Mouse (Mus musculus) heart, embryonic 12.5 days (tissue): ENCODE results near the gene C130026I21Rik. TPM values are rescaled to one million over a fixed set of nuclear protein-coding genes. Genes with fewer than 3 reads are reported as not detected.
"Not testable (repeated sequence)": the region's sequence is repeated elsewhere in the genome, so short reads cannot be mapped to it uniquely, and the experiment has no call there.

Experiments used
- ATAC-seq: fragments of 200-750 bp; cut with Nextera tagmentation; 2 replicates; pipeline ENCODE4 v1.8.0; 2017; ENCODE audit warnings: moderate TSS enrichment, moderate library complexity; ENCODE audit not compliant: insufficient number of reproducible peaks, low FRiP score
- H3K27ac ChIP-seq: fragments of 300-500 bp; sonication (generic); 2 replicates; pipeline ENCODE4 v1.5.1; 2016; ENCODE audit warnings: mild to moderate bottlenecking, moderate library complexity; ENCODE audit not compliant: poor library complexity, severe bottlenecking
- H3K27me3 ChIP-seq: fragments of 300-500 bp; sonication (generic); replicated peaks from 2 replicates; pipeline ENCODE4 v1.6.1; 2016; ENCODE audit warnings: mild to moderate bottlenecking, moderate library complexity
- H3K36me3 ChIP-seq: fragments of 300-500 bp; sonication (generic); 2 replicates; pipeline ENCODE4 v1.6.1; 2016; ENCODE audit warnings: mild to moderate bottlenecking, moderate library complexity
- H3K4me1 ChIP-seq: fragments of 300-500 bp; sonication (generic); replicated peaks from 2 replicates; pipeline ENCODE4 v1.6.1; 2016; ENCODE audit warnings: mild to moderate bottlenecking
- H3K4me2 ChIP-seq: fragments of 300-500 bp; sonication (generic); 2 replicates; pipeline ENCODE4 v1.6.1; 2016; ENCODE audit warnings: mild to moderate bottlenecking, moderate library complexity
- H3K4me3 ChIP-seq: fragments of 300-500 bp; sonication (generic); 2 replicates; pipeline ENCODE4 v1.5.1; 2016; ENCODE audit warnings: mild to moderate bottlenecking
- H3K9ac ChIP-seq: fragments of 300-500 bp; sonication (generic); 2 replicates; pipeline ENCODE4 v1.6.1; 2016; ENCODE audit warnings: mild to moderate bottlenecking, moderate library complexity
- H3K9me3 ChIP-seq: fragments of 300-500 bp; sonication (generic); replicated peaks from 2 replicates; pipeline ENCODE4 v1.6.1; 2016; ENCODE audit warnings: mild to moderate bottlenecking, moderate library complexity
- WGBS: fragments of 180-500 bp; shearing (Covaris S2); methylation state at CpG from one replicate; pipeline ENCODE4 v1.1.7; 2016; 5-methylcytosine and 5-hydroxymethylcytosine counted together
- microRNA-seq: library from miRNA; unstranded; fragments of <30 nt; microRNA quantifications from one replicate; pipeline ENCODE4, GENCODE M21; 2017
- polyA plus RNA-seq: library from polyadenylated mRNA; unstranded; fragments of >200 nt; fragmentation: Nextera tagmentation; extraction: Ambion mirVana; gene quantifications from 2 replicates; pipeline ENCODE4 v1.2.1, GENCODE M21; 2016

The C130026I21Rik gene
- polyA plus RNA-seq, 1 experiment from 2014 or later = not detected

DNA sequence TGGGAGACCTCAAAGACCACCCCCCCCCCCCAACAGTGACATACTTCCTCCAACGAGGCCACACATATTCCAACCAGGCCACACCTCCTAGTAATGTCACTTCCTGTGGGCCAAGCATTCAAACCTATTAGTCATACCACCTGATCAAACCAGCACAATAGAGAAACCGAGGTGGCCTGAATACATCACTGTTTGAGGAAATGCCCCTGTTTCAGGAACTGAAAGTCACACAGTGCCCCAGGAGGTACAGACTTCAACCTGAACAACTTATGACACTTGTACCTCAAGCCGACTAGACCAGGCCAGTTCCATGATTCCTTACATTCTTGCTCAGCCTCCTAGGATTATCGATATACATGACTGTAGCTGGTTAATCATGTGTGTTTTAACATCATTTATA, 312.7 kb downstream of the C130026I21Rik start:
- not testable (repeated sequence) for H3K9ac ChIP-seq, H3K36me3 ChIP-seq, H3K9me3 ChIP-seq, H3K4me3 ChIP-seq, H3K4me1 ChIP-seq, ATAC-seq, H3K4me2 ChIP-seq, H3K27ac ChIP-seq, H3K27me3 ChIP-seq
- WGBS = 70% methylated on average over 4 of the region's 4 CpGs

DNA sequence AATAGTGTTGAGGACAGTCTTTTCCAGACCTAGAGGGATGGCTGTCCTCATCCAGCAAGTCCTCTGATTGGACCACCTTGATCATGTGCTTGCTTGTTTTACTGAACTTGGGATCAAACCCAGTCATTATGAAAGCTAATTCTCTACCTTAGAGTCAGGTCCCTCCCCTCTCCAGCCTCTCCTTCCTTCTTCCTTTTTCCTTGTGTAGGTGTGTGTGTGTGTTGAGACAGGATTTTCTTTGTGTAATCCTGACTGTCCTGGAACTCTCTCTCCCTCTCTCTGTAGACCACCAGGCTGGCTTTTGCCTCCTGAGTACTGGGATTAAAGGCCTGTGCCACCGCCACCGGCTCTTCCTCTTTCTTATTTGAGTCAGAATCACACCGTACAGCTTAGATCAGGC, 313.6 kb downstream of the C130026I21Rik start:
- H3K36me3 ChIP-seq, H3K4me2 ChIP-seq, H3K4me1 ChIP-seq, H3K27ac ChIP-seq, H3K4me3 ChIP-seq, H3K9me3 ChIP-seq, H3K27me3 ChIP-seq, H3K9ac ChIP-seq, ATAC-seq: not testable (repeated sequence)
- WGBS = 84% methylated on average over 3 of the region's 3 CpGs

DNA sequence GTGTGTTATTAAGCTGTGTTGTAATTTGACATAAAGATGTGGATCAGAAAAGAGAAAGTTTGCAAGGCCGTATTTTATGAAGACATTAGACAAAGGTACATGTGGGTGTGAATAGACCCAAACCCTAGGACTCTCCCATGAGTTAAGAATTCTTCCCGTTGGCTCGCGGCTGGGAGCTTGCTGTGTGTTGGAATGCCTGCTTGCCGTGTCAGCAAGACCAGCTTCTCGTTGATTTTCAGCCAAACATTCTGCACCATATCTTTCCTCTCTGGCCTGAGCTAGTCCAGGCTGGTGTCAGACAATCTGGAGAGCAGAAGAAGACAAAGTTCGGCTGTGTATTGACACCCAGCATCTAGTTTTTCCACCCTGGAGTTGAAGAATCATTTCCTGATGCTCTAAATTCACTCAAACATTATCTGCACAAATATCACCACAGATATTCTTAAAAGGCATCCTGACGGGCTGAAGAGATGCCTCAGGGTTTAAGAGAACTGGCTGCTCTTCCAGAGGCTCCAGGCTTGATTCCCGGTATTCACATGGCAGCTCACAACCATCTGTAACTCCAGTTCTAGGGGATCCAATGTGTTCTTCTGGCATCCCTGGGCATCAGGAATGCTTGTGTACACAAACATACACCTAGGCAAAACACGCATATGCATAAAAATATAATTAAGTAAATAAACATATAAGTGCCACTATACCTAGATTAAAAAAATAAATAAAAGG, 317.7 kb downstream of the C130026I21Rik start:
- Histone ChIP-seq H3K4me3 (no peak overlapping the region), H3K27ac (no peak overlapping the region), H3K36me3 (no peaks in the 10 kb centered on the region), H3K4me1 (no peaks in the 10 kb centered on the region), H3K9me3 (peaks cover 4% of the 10 kb centered on the region; the same call in 1 of the 2 replicates), H3K4me2 (no peak overlapping the region), H3K27me3 (no peaks in the 10 kb centered on the region), H3K9ac (no peak overlapping the region)
- ATAC-seq = no peak
- 67% methylated on average over 10 of the region's 10 CpGs for WGBS

DNA sequence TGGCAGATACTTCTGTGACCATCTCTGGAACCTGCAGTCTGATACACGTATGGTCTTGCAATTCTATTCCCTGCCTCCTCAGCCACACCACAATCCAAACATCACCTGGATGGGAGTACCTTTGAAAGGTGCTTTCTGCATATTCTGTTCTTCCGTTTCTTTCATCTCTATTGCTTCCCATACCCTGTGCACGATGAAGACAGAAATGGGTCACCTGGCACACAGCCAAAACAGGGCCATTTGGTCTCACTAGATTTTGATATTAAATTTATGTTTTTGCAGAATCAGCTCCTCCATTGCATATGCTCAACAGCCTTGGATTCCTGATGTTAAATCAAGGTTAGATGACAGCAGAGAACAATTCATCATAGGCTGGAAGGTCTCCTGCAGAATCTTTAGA, 318.8 kb downstream of the C130026I21Rik start:
- 83% methylated on average over 3 of the region's 3 CpGs for WGBS
- Histone ChIP-seq H3K9me3 (peaks cover under 1% of the 10 kb centered on the region; the same call in 1 of the 2 replicates), H3K4me3 (no peak overlapping the region), H3K9ac (no peak overlapping the region), H3K4me1 (no peaks in the 10 kb centered on the region), H3K4me2 (no peak overlapping the region), H3K27me3 (no peaks in the 10 kb centered on the region), H3K36me3 (no peaks in the 10 kb centered on the region), H3K27ac (no peak overlapping the region)
- ATAC-seq = no peak

DNA sequence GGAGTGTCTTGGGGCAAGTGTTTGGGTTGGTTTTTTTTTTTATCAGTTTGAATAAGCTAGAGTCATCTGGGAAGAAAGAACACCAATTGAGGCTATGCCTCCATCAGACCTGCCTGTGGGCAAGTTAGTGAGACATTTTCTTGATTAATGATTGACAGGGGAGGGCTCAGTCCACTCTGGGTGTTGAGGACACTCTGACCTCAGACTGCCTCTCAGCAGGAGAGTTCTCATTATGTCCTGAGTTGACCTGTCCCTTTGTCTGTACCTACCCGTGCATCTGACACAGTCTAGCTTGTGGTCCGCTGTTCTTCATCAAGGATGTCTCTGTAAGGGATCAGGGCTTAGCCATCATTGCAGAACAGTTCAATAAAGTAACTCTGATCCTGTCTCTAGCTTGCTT, 323.0 kb downstream of the C130026I21Rik start:
- 76% methylated on average over 2 of the region's 2 CpGs for WGBS

DNA sequence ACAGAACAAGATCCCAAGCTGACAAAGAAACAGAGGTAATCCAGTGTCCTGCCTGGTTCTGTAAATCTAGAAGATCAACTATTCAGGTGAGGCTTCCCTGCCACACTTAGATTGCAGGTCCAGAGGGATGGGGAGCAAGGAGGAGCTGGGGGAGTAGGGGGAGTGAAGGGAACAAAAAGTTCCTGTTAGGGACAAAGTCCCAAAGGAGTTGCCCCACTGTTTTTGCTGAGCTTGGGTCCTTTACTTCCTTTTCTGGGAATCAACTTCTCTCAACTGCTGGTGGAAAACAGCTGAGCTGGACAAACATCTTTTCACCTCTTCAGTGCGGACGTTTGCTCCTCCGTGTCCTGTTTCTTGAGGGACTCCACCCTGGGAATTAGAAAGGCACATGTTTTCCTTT, 324.4 kb downstream of the C130026I21Rik start:
- H3K9me3 ChIP-seq = no peaks in the 10 kb centered on the region; the same call in 1 of the 2 replicates
- no peak overlapping the region for H3K27ac ChIP-seq
- ATAC-seq = no peak
- H3K36me3 ChIP-seq = no peaks in the 10 kb centered on the region
- no peak overlapping the region for H3K9ac ChIP-seq
- no peak overlapping the region for H3K4me2 ChIP-seq
- WGBS = 81% methylated on average over 3 of the region's 3 CpGs
- H3K4me1 ChIP-seq = no peaks in the 10 kb centered on the region
- H3K4me3 ChIP-seq = no peak overlapping the region
- no peaks in the 10 kb centered on the region for H3K27me3 ChIP-seq

More for the DNA sequence above, 323.0 kb downstream of the C130026I21Rik start:
- no peaks in the 10 kb centered on the region for H3K27me3 ChIP-seq
- no peak for ATAC-seq
- H3K4me3 ChIP-seq = no peak overlapping the region
- no peaks in the 10 kb centered on the region; the same call in 1 of the 2 replicates for H3K9me3 ChIP-seq
- no peak overlapping the region for H3K4me2 ChIP-seq
- no peaks in the 10 kb centered on the region for H3K36me3 ChIP-seq
- no peaks in the 10 kb centered on the region for H3K4me1 ChIP-seq
- H3K27ac ChIP-seq = no peak overlapping the region
- no peak overlapping the region for H3K9ac ChIP-seq

DNA sequence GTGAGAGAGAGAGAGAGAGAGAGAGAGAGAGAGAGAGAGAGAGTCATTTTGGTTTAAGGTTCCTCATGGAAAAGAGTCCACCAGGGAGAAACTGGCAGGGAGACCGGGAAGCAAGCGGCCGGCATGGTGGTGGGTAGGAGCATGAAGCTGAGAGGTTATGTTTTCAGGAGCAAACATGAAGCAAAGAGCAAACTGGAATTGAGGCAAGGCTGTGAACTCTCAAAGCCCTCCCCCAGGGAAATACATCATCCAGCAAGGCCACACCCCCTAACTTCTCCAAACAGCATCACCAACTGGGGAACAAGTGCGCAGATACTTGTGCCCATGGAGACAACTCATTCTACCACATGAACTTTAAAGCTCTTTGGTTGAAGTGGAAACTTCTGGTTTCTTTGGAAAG, 326.8 kb downstream of the C130026I21Rik start:
- no peak overlapping the region for H3K4me3 ChIP-seq
- H3K27me3 ChIP-seq = no peaks in the 10 kb centered on the region
- 91% methylated on average over 4 of the region's 4 CpGs for WGBS
- ATAC-seq = no peak
- no peaks in the 10 kb centered on the region for H3K36me3 ChIP-seq
- H3K9ac ChIP-seq = no peak overlapping the region
- no peaks in the 10 kb centered on the region for H3K9me3 ChIP-seq
- H3K4me1 ChIP-seq = no peaks in the 10 kb centered on the region
- no peak overlapping the region for H3K27ac ChIP-seq
- H3K4me2 ChIP-seq = no peak overlapping the region

Small RNA genes lying within 50 kb of the gene (microRNA-seq; reads per million reads assigned to microRNA genes)
- not detected for gene Gm27907

Other genes starting within 250 kb of the C130026I21Rik start
- gene Gm10553, start 170.4 kb downstream of the C130026I21Rik start, polyA plus RNA-seq = not detected in 2 replicates
- gene A530032D15Rik, start 160.7 kb downstream of the C130026I21Rik start, polyA plus RNA-seq = not detected in 2 replicates